17 mouse cellular contexts compared by ENCODE assay signal in genomic region chr6:125729986-125730535, GRCm38 (mm10). TPM values are rescaled to one million over a fixed set of nuclear protein-coding genes. Genes with fewer than 3 reads are reported as not detected.
"Had no signal": no experiment of that assay in that cellular context is flagged by ENCODE, and none has a peak within 500 bp of the region (broad histone marks: within the 10 kb centered on the region; RNA-seq: fewer than 3 reads in every experiment).

No protein-coding gene starts in this region.

- H3K4me2 ChIP-seq: limb, embryonic 12.5 days; lung, embryonic 14.5 days; midbrain, embryonic 13.5 days had no signal

- H3K27ac ChIP-seq: limb, embryonic 12.5 days; liver, embryonic 14.5 days; macrophage; midbrain, embryonic 13.5 days had no signal

- H3K4me1 ChIP-seq: midbrain, embryonic 13.5 days had no signal

- H3K4me3 ChIP-seq: limb, embryonic 12.5 days; midbrain, embryonic 13.5 days had no signal

- H3K9me3 ChIP-seq: midbrain, embryonic 13.5 days had no signal

- H3K36me3 ChIP-seq: limb, embryonic 12.5 days; midbrain, embryonic 13.5 days had no signal

- ATAC-seq: liver, postnatal 0 days; lung, postnatal 0 days; midbrain, embryonic 13.5 days; midbrain, embryonic 16.5 days had no signal

- H3K27me3 ChIP-seq: midbrain, embryonic 13.5 days had no signal

- DNase-seq: kidney, adult 18-20 months; kidney, adult 9 months; kidney, postnatal 14 days; kidney, postnatal 4 days; liver; liver, postnatal 0 days; lung, embryonic 14.5 days; thymus, adult 18-20 months; thymus, postnatal 36 days had no signal

- H3K9ac ChIP-seq: limb, embryonic 12.5 days; liver, embryonic 14.5 days; liver, postnatal 0 days; lung, embryonic 14.5 days; midbrain, embryonic 13.5 days had no signal

RNA-seq across cellular contexts. Expression of gene Ano2, which starts 39.8 kb away (rescaled TPM):
- total RNA-seq: megakaryocyte, adult 5-6 weeks had no signal
- polyA plus RNA-seq: limb, embryonic 12.5 days; liver, postnatal 0 days; macrophage; spleen, adult 2 months had no signal
